Mouse (Mus musculus) hindbrain, embryonic 15.5 days (tissue): ENCODE results near the gene Lrriq4. TPM values are rescaled to one million over a fixed set of nuclear protein-coding genes. Genes with fewer than 3 reads are reported as not detected.

ENCODE experiments used
- ATAC-seq: fragments of 200-750 bp; cut with Nextera tagmentation; 2 replicates; pipeline ENCODE4 v1.8.0; 2017; ENCODE audit warnings: low read depth, moderate number of reproducible peaks, moderate TSS enrichment; ENCODE audit not compliant: low FRiP score
- H3K27ac ChIP-seq: fragments of 300-500 bp; sonication (generic); replicated peaks from 2 replicates; pipeline ENCODE4 v1.5.1; 2015; ENCODE audit warnings: mild to moderate bottlenecking, inconsistent platforms
- H3K27me3 ChIP-seq: fragments of 300-500 bp; sonication (generic); 2 replicates; pipeline ENCODE4 v1.6.1; 2015; ENCODE audit warnings: control low read depth, inconsistent platforms
- H3K36me3 ChIP-seq: fragments of 300-500 bp; sonication (generic); 2 replicates; pipeline ENCODE4 v1.6.1; 2015; ENCODE audit warnings: control low read depth, inconsistent platforms
- H3K4me1 ChIP-seq: fragments of 300-500 bp; sonication (generic); replicated peaks from 2 replicates; pipeline ENCODE4 v1.6.1; 2015; ENCODE audit warnings: control low read depth, inconsistent platforms
- H3K4me2 ChIP-seq: fragments of 300-500 bp; sonication (generic); 2 replicates; pipeline ENCODE4 v1.6.1; 2015; ENCODE audit warnings: moderate library complexity, mild to moderate bottlenecking, inconsistent platforms
- H3K4me3 ChIP-seq: fragments of 300-500 bp; sonication (generic); 2 replicates; pipeline ENCODE4 v1.5.1; 2015; ENCODE audit warnings: mild to moderate bottlenecking, inconsistent platforms
- H3K9ac ChIP-seq: fragments of 300-500 bp; sonication (generic); 2 replicates; pipeline ENCODE4 v1.6.1; 2015; ENCODE audit warnings: inconsistent platforms
- H3K9me3 ChIP-seq: fragments of 300-500 bp; sonication (generic); 2 replicates; pipeline ENCODE4 v1.6.1; 2016; ENCODE audit warnings: control low read depth, inconsistent platforms
- WGBS: fragments of 180-500 bp; shearing (Covaris S2); methylation state at CpG from one replicate; pipeline ENCODE4 v1.1.7; 2015; 5-methylcytosine and 5-hydroxymethylcytosine counted together
- polyA plus RNA-seq: library from polyadenylated mRNA; unstranded; fragments of >200 nt; fragmentation: Nextera tagmentation; extraction: Ambion mirVana; gene quantifications from 2 replicates; pipeline ENCODE4 v1.2.1, GENCODE M21; 2015

Lrriq4 gene
- polyA plus RNA-seq, 1 experiment from 2014 or later = not detected

GRCm38 (mm10) chr3:30610930-30611329, 33.4 kb upstream of the Lrriq4 start:
- WGBS = 96% methylated on average over 4 of the region's 4 CpGs
- no peaks in the 10 kb centered on the region for H3K9me3 ChIP-seq
- peaks cover 9% of the 10 kb centered on the region; the same call in 1 of the 2 replicates for H3K4me1 ChIP-seq
- no peaks in the 10 kb centered on the region for H3K27me3 ChIP-seq
- no peak overlapping the region for H3K4me2 ChIP-seq
- no peak overlapping the region for H3K9ac ChIP-seq
- no peak overlapping the region for H3K4me3 ChIP-seq
- no peak for ATAC-seq
- H3K27ac ChIP-seq = no peak overlapping the region
- peaks cover 74% of the 10 kb centered on the region for H3K36me3 ChIP-seq

GRCm38 (mm10) chr3:30620132-30620531, 24.2 kb upstream of the Lrriq4 start:
- no peaks in the 10 kb centered on the region for H3K9me3 ChIP-seq
- no peak overlapping the region for H3K9ac ChIP-seq
- no peak overlapping the region for H3K4me2 ChIP-seq
- H3K27ac ChIP-seq = no peak overlapping the region
- no peak overlapping the region for H3K4me3 ChIP-seq
- H3K27me3 ChIP-seq = no peaks in the 10 kb centered on the region
- WGBS = 91% methylated on average over 8 of the region's 8 CpGs
- H3K4me1 ChIP-seq = no peaks in the 10 kb centered on the region
- peaks cover 42% of the 10 kb centered on the region for H3K36me3 ChIP-seq
- no peak for ATAC-seq

- no peak overlapping the region for H3K9ac ChIP-seq
- no peaks in the 10 kb centered on the region for H3K27me3 ChIP-seq
- no peaks in the 10 kb centered on the region for H3K9me3 ChIP-seq
- no peak overlapping the region for H3K4me3 ChIP-seq
- H3K4me1 ChIP-seq = no peaks in the 10 kb centered on the region
- no peak overlapping the region for H3K4me2 ChIP-seq
- 55% methylated on average over 3 of the region's 3 CpGs for WGBS
- ATAC-seq = no peak
- no peak overlapping the region for H3K27ac ChIP-seq
- H3K36me3 ChIP-seq = no peaks in the 10 kb centered on the region
These were observed 10.6 kb upstream of the Lrriq4 start for GRCm38 (mm10) chr3:30633681-30634080.

GRCm38 (mm10) chr3:30635629-30636028, 8.7 kb upstream of the Lrriq4 start:
- ATAC-seq = no peak
- H3K9me3 ChIP-seq = no peaks in the 10 kb centered on the region
- no peaks in the 10 kb centered on the region for H3K36me3 ChIP-seq
- H3K27me3 ChIP-seq = no peaks in the 10 kb centered on the region
- no peak overlapping the region for H3K4me3 ChIP-seq
- no peak overlapping the region for H3K4me2 ChIP-seq
- H3K27ac ChIP-seq = no peak overlapping the region
- no peak overlapping the region for H3K9ac ChIP-seq
- 86% methylated on average over 4 of the region's 4 CpGs for WGBS
- H3K4me1 ChIP-seq = no peaks in the 10 kb centered on the region

GRCm38 (mm10) chr3:30646761-30647160, 2.5 kb downstream of the Lrriq4 start:
- no peaks in the 10 kb centered on the region for H3K9me3 ChIP-seq
- no peak overlapping the region for H3K4me3 ChIP-seq
- H3K27ac ChIP-seq = no peak overlapping the region
- no peak for ATAC-seq
- peaks cover 20% of the 10 kb centered on the region for H3K4me1 ChIP-seq
- WGBS = 52% methylated on average over 8 of the region's 8 CpGs
- no peak overlapping the region for H3K4me2 ChIP-seq
- peaks cover 20% of the 10 kb centered on the region for H3K27me3 ChIP-seq
- no peaks in the 10 kb centered on the region for H3K36me3 ChIP-seq
- no peak overlapping the region for H3K9ac ChIP-seq

GRCm38 (mm10) chr3:30647440-30648090, 3.3 kb downstream of the Lrriq4 start, which contains the start of gene Lrrc34:
Gene Lrrc34 (minus strand): TSS chr3:30647869.
- Histone ChIP-seq H3K9ac (peak within 1 kb of the TSS; percentile 46), H3K4me1 (peaks cover 20% of the 10 kb centered on the region), H3K27me3 (peaks cover 23% of the 10 kb centered on the region), H3K9me3 (no peaks in the 10 kb centered on the region), H3K27ac (no peak within 1 kb of the TSS), H3K36me3 (no peaks in the 10 kb centered on the region), H3K4me3 (peak within 1 kb of the TSS; percentile 36), H3K4me2 (peak within 1 kb of the TSS; percentile 63)
- ATAC-seq = peak; percentile 84
- WGBS = 2% methylated on average over 25 of the region's 25 CpGs

- no peak overlapping the region for H3K27ac ChIP-seq
- peaks cover 20% of the 10 kb centered on the region for H3K4me1 ChIP-seq
- H3K36me3 ChIP-seq = no peaks in the 10 kb centered on the region
- H3K9me3 ChIP-seq = no peaks in the 10 kb centered on the region
- 91% methylated on average over 2 of the region's 2 CpGs for whole genome bisulfite sequencing
- H3K9ac ChIP-seq = no peak overlapping the region
- H3K27me3 ChIP-seq = peaks cover 23% of the 10 kb centered on the region
- no peak for ATAC-seq
- no peak overlapping the region for H3K4me2 ChIP-seq
- no peak overlapping the region for H3K4me3 ChIP-seq
These were observed 4.2 kb downstream of the Lrriq4 start for GRCm38 (mm10) chr3:30648466-30648865.

- no peaks in the 10 kb centered on the region for H3K9me3 ChIP-seq
- under 1% methylated on average over 41 of the region's 41 CpGs for WGBS
- no peak overlapping the region for H3K27ac ChIP-seq
- peak overlapping the region; percentile 46 for H3K4me3 ChIP-seq
- peak overlapping the region; percentile 32 for H3K9ac ChIP-seq
- H3K4me1 ChIP-seq = peaks cover 20% of the 10 kb centered on the region
- H3K36me3 ChIP-seq = no peaks in the 10 kb centered on the region
- H3K27me3 ChIP-seq = peaks cover 23% of the 10 kb centered on the region
- ATAC-seq = peak; percentile 76
- H3K4me2 ChIP-seq = peak overlapping the region; percentile 86
These were observed 5.9 kb downstream of the Lrriq4 start for GRCm38 (mm10) chr3:30650062-30650841.

- Histone ChIP-seq H3K4me2 (no peak overlapping the region), H3K4me1 (peaks cover 2% of the 10 kb centered on the region), H3K27ac (no peak overlapping the region), H3K9ac (no peak overlapping the region), H3K36me3 (no peaks in the 10 kb centered on the region), H3K27me3 (peaks cover 6% of the 10 kb centered on the region; the same call in 1 of the 2 replicates), H3K4me3 (no peak overlapping the region), H3K9me3 (no peaks in the 10 kb centered on the region)
- 90% methylated on average over 5 of the region's 5 CpGs for WGBS
- no peak for ATAC-seq
These were observed 11.6 kb downstream of the Lrriq4 start for GRCm38 (mm10) chr3:30655937-30656336.

GRCm38 (mm10) chr3:30658486-30658885, 14.2 kb downstream of the Lrriq4 start:
- no peak for ATAC-seq
- no peak overlapping the region for H3K4me3 ChIP-seq
- H3K27ac ChIP-seq = no peak overlapping the region
- no peak overlapping the region for H3K9ac ChIP-seq
- H3K4me1 ChIP-seq = no peaks in the 10 kb centered on the region
- no peaks in the 10 kb centered on the region for H3K9me3 ChIP-seq
- no peaks in the 10 kb centered on the region for H3K27me3 ChIP-seq
- 84% methylated on average over 9 of the region's 9 CpGs for WGBS
- H3K36me3 ChIP-seq = no peaks in the 10 kb centered on the region
- H3K4me2 ChIP-seq = no peak overlapping the region

GRCm38 (mm10) chr3:30683190-30683589, 38.9 kb downstream of the Lrriq4 start:
- no peaks in the 10 kb centered on the region for H3K9me3 ChIP-seq
- ATAC-seq = no peak
- no peak overlapping the region for H3K9ac ChIP-seq
- WGBS = 91% methylated on average over 6 of the region's 6 CpGs
- no peaks in the 10 kb centered on the region for H3K4me1 ChIP-seq
- H3K36me3 ChIP-seq = no peaks in the 10 kb centered on the region
- H3K27me3 ChIP-seq = no peaks in the 10 kb centered on the region
- no peak overlapping the region for H3K4me3 ChIP-seq
- no peak overlapping the region for H3K4me2 ChIP-seq
- H3K27ac ChIP-seq = no peak overlapping the region

- WGBS = 78% methylated on average over 3 of the region's 3 CpGs
- no peaks in the 10 kb centered on the region for H3K36me3 ChIP-seq
- H3K27me3 ChIP-seq = no peaks in the 10 kb centered on the region
- no peaks in the 10 kb centered on the region for H3K4me1 ChIP-seq
- H3K27ac ChIP-seq = no peak overlapping the region
- H3K9me3 ChIP-seq = no peaks in the 10 kb centered on the region
- ATAC-seq = no peak
- no peak overlapping the region for H3K9ac ChIP-seq
- no peak overlapping the region for H3K4me3 ChIP-seq
- H3K4me2 ChIP-seq = no peak overlapping the region
These were observed 42.9 kb downstream of the Lrriq4 start for GRCm38 (mm10) chr3:30687216-30687615.
